Comparison of ENCODE assay signal across 9 mouse cellular contexts in the genomic region with DNA sequence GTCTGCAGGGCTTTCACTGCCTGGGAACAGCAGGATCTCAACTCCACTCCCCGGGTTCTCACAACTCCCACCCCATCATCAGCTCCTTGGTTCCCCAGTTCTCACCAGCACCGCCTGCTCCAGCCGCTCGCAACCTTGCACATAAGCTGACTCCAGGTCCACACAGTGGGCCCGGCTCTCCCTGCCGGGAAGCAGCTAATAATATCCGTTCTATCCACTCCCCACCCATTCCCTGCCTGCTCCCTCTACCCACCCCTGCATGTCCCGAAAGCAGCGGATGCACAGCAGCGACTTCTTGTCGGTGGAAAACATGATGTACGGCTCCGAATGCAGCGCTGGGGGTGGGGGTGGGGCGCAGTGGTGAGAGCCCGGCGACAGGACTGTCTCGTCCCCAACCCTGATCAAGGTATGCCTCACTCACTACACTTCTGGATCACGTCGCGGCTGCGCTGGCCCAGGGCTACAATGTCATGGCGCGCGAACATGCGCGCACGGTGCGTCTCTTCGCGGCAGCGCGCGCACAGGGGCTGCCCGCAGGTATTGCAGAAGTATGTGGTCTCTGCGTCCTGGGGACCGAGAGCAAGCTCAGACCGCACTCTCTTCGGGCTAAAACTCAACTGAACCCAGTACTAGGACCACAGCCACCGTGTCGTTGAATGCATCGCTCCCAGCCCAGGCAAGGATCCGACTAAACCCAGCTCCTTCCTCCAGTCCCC. TPM values are rescaled to one million over a fixed set of nuclear protein-coding genes. Genes with fewer than 3 reads are reported as not detected.
DNase-seq lines count a peak whose midpoint lies in the region; ATAC-seq lines count a peak whose summit lies in the region.
"Had no signal": no experiment of that assay in that cellular context is flagged by ENCODE, and none has a peak within 500 bp of the region (broad histone marks: within the 10 kb centered on the region; RNA-seq: fewer than 3 reads in every experiment).

No protein-coding gene starts in this region.

- H3K9me3 ChIP-seq in neural tube, embryonic 11.5 days (ENCODE audit: control insufficient read depth, low read length), result no peaks in the 10 kb centered on the region
- no peaks in the 10 kb centered on the region for H3K9me3 ChIP-seq in forebrain, embryonic 14.5 days (replicated peaks; ENCODE audit: control insufficient read depth, low read length)
- no peaks in the 10 kb centered on the region for H3K9me3 ChIP-seq in limb, embryonic 15.5 days
- H3K9me3 ChIP-seq in stomach, embryonic 15.5 days, result no peaks in the 10 kb centered on the region

- ATAC-seq in neural tube, embryonic 11.5 days (ENCODE audit: insufficient read depth, low FRiP score, low TSS enrichment), result no peak
- no peak for ATAC-seq in forebrain, embryonic 14.5 days
- no peak for ATAC-seq in limb, embryonic 15.5 days (ENCODE audit: insufficient number of reproducible peaks, low FRiP score, low TSS enrichment, low read depth)
- ATAC-seq in stomach, embryonic 15.5 days (ENCODE audit: insufficient read depth, low FRiP score, low read depth), result no peak

- H3K4me3 ChIP-seq in neural tube, embryonic 11.5 days (ENCODE audit: low read depth, low read length), result peak overlapping the region; percentile 26
- peak overlapping the region; percentile 22 for H3K4me3 ChIP-seq in forebrain, embryonic 14.5 days (ENCODE audit: low read depth, low read length)
- peak overlapping the region; percentile 26 for H3K4me3 ChIP-seq in limb, embryonic 15.5 days
- H3K4me3 ChIP-seq in stomach, embryonic 15.5 days (replicated peaks), result peak overlapping the region; percentile 21

- H3K27ac ChIP-seq in neural tube, embryonic 11.5 days (ENCODE audit: low read depth, low read length), result no peak overlapping the region
- H3K27ac ChIP-seq in forebrain, embryonic 14.5 days (ENCODE audit: low read depth, low read length), result no peak overlapping the region
- H3K27ac ChIP-seq in limb, embryonic 15.5 days, result no peak overlapping the region
- no peak overlapping the region for H3K27ac ChIP-seq in stomach, embryonic 15.5 days

- no peaks in the 10 kb centered on the region for H3K36me3 ChIP-seq in neural tube, embryonic 11.5 days (ENCODE audit: control insufficient read depth, insufficient read depth, low read length)
- H3K36me3 ChIP-seq in forebrain, embryonic 14.5 days (ENCODE audit: control insufficient read depth, insufficient read depth, low read length), result no peaks in the 10 kb centered on the region
- H3K36me3 ChIP-seq in limb, embryonic 15.5 days, result no peaks in the 10 kb centered on the region
- H3K36me3 ChIP-seq in stomach, embryonic 15.5 days, result no peaks in the 10 kb centered on the region

- no peak overlapping the region for H3K9ac ChIP-seq in neural tube, embryonic 11.5 days (ENCODE audit: low read length)
- H3K9ac ChIP-seq in forebrain, embryonic 14.5 days (ENCODE audit: low read length), result 0 out of 2 replicates have a peak overlapping the region, but pooled peaks have one; percentile 25
- no peak overlapping the region for H3K9ac ChIP-seq in limb, embryonic 15.5 days
- H3K9ac ChIP-seq in stomach, embryonic 15.5 days, result no peak overlapping the region

- H3K27me3 ChIP-seq in neural tube, embryonic 11.5 days (ENCODE audit: control insufficient read depth, insufficient read depth, low read length), result peaks cover 75% of the 10 kb centered on the region
- peaks cover 79% of the 10 kb centered on the region for H3K27me3 ChIP-seq in forebrain, embryonic 14.5 days (replicated peaks; ENCODE audit: control insufficient read depth, insufficient read depth, low read length)
- peaks cover 85% of the 10 kb centered on the region for H3K27me3 ChIP-seq in limb, embryonic 15.5 days
- peaks cover 67% of the 10 kb centered on the region for H3K27me3 ChIP-seq in stomach, embryonic 15.5 days (replicated peaks)

- DNase-seq in neural tube, embryonic 11.5 days (ENCODE audit: low spot score), result peak; percentile 31
- DNase-seq in neural tube, embryonic 10.5 days (ENCODE audit: extremely low spot score, low spot score), result no peak
- DNase-seq in forebrain, embryonic 14.5 days (ENCODE audit: low spot score), result no peak
- no peak for DNase-seq in adrenal gland, adult 2 months
- no peak for DNase-seq in cerebellum, postnatal 25 days

- peaks cover 8% of the 10 kb centered on the region for H3K4me1 ChIP-seq in neural tube, embryonic 11.5 days (ENCODE audit: control insufficient read depth, insufficient read depth, low read length)
- H3K4me1 ChIP-seq in forebrain, embryonic 14.5 days (ENCODE audit: control insufficient read depth, insufficient read depth, low read length), result peaks cover 7% of the 10 kb centered on the region
- H3K4me1 ChIP-seq in limb, embryonic 15.5 days, result peaks cover 36% of the 10 kb centered on the region
- H3K4me1 ChIP-seq in stomach, embryonic 15.5 days, result peaks cover 35% of the 10 kb centered on the region

- WGBS in neural tube, embryonic 11.5 days, result under 1% methylated on average over 43 of the region's 43 CpGs
- under 1% methylated on average over 43 of the region's 43 CpGs for WGBS in forebrain, embryonic 14.5 days
- WGBS in limb, embryonic 15.5 days, result under 1% methylated on average over 43 of the region's 43 CpGs
- 2% methylated on average over 43 of the region's 43 CpGs for WGBS in stomach, embryonic 15.5 days

- peak overlapping the region; percentile 38 for H3K4me2 ChIP-seq in neural tube, embryonic 11.5 days (ENCODE audit: low read depth)
- H3K4me2 ChIP-seq in forebrain, embryonic 14.5 days (ENCODE audit: low read length), result peak overlapping the region; percentile 44
- H3K4me2 ChIP-seq in limb, embryonic 15.5 days, result peak overlapping the region; percentile 38
- peak overlapping the region; percentile 48 for H3K4me2 ChIP-seq in stomach, embryonic 15.5 days

RNA-seq across cellular contexts. Expression of gene Rnf207, which starts 3.1 kb away (rescaled TPM):
- polyA plus RNA-seq in neural tube, embryonic 11.5 days (2014; fragmentation: Nextera tagmentation; extraction: Ambion mirVana), result 2.1 and 2.2 TPM in 2 replicates
- 2.4 and 2.5 TPM in 2 replicates for polyA plus RNA-seq in forebrain, embryonic 14.5 days (2014; fragmentation: Nextera tagmentation; extraction: Ambion mirVana)
- polyA plus RNA-seq in limb, embryonic 15.5 days (2015; fragmentation: Nextera tagmentation; extraction: Ambion mirVana), result 0.29 and 0.31 TPM in 2 replicates
- 1.0 TPM in 2 replicates for polyA plus RNA-seq in stomach, embryonic 15.5 days (2015; fragmentation: Nextera tagmentation; extraction: Ambion mirVana)
- total RNA-seq in adrenal gland, adult 2 months (2021), result 1 to 10 TPM in 1 of 2 experiments, under 1 TPM in 1; 0.84 to 1.1 TPM
- 0.26 and 0.67 TPM in 2 replicates for polyA plus RNA-seq in adrenal gland, adult 2 months (2012; rRNA removed)

RNA-seq across cellular contexts. Expression of gene Rpl22, which starts 9.9 kb away (rescaled TPM):
- polyA plus RNA-seq in neural tube, embryonic 11.5 days (2014; fragmentation: Nextera tagmentation; extraction: Ambion mirVana), result 311 and 312 TPM in 2 replicates
- 196 and 235 TPM in 2 replicates for polyA plus RNA-seq in forebrain, embryonic 14.5 days (2014; fragmentation: Nextera tagmentation; extraction: Ambion mirVana)
- 286 and 375 TPM in 2 replicates for polyA plus RNA-seq in limb, embryonic 15.5 days (2015; fragmentation: Nextera tagmentation; extraction: Ambion mirVana)
- polyA plus RNA-seq in stomach, embryonic 15.5 days (2015; fragmentation: Nextera tagmentation; extraction: Ambion mirVana), result 372 and 377 TPM in 2 replicates
- total RNA-seq in adrenal gland, adult 2 months (2021), result 100 to 1,000 TPM; 401 to 498 TPM
- polyA plus RNA-seq in adrenal gland, adult 2 months (2012; rRNA removed), result 12.3 and 12.5 TPM in 2 replicates

RNA-seq across cellular contexts. Expression of gene Icmt, which starts 18.6 kb away (rescaled TPM):
- polyA plus RNA-seq in neural tube, embryonic 11.5 days (2014; fragmentation: Nextera tagmentation; extraction: Ambion mirVana), result 27.1 and 31.3 TPM in 2 replicates
- polyA plus RNA-seq in forebrain, embryonic 14.5 days (2014; fragmentation: Nextera tagmentation; extraction: Ambion mirVana), result 13.2 and 18.2 TPM in 2 replicates
- polyA plus RNA-seq in limb, embryonic 15.5 days (2015; fragmentation: Nextera tagmentation; extraction: Ambion mirVana), result 26.4 and 26.5 TPM in 2 replicates
- polyA plus RNA-seq in stomach, embryonic 15.5 days (2015; fragmentation: Nextera tagmentation; extraction: Ambion mirVana), result 19.1 and 21.4 TPM in 2 replicates
- 10 to 100 TPM; 34.6 to 49.1 TPM for total RNA-seq in adrenal gland, adult 2 months (2021)
- polyA plus RNA-seq in adrenal gland, adult 2 months (2012; rRNA removed), result 39.5 and 48.3 TPM in 2 replicates

RNA-seq across cellular contexts. Expression of gene Chd5, which starts 22.8 kb away (rescaled TPM):
- 0.20 and 0.31 TPM in 2 replicates for polyA plus RNA-seq in neural tube, embryonic 11.5 days (2014; fragmentation: Nextera tagmentation; extraction: Ambion mirVana)
- 15.6 and 18.6 TPM in 2 replicates for polyA plus RNA-seq in forebrain, embryonic 14.5 days (2014; fragmentation: Nextera tagmentation; extraction: Ambion mirVana)
- polyA plus RNA-seq in limb, embryonic 15.5 days (2015; fragmentation: Nextera tagmentation; extraction: Ambion mirVana), result 0.29 and 0.63 TPM in 2 replicates
- polyA plus RNA-seq in stomach, embryonic 15.5 days (2015; fragmentation: Nextera tagmentation; extraction: Ambion mirVana), result 1.4 and 1.5 TPM in 2 replicates
- total RNA-seq in adrenal gland, adult 2 months (2021), result 1 to 10 TPM; 5.0 to 7.9 TPM
- 3.0 and 3.5 TPM in 2 replicates for polyA plus RNA-seq in adrenal gland, adult 2 months (2012; rRNA removed)

RNA-seq across cellular contexts. Expression of gene Hes3, which starts 24.2 kb away (rescaled TPM):
- 1.6 and 2.3 TPM in 2 replicates for polyA plus RNA-seq in neural tube, embryonic 11.5 days (2014; fragmentation: Nextera tagmentation; extraction: Ambion mirVana)
- not detected in 2 replicates for polyA plus RNA-seq in forebrain, embryonic 14.5 days (2014; fragmentation: Nextera tagmentation; extraction: Ambion mirVana)
- polyA plus RNA-seq in limb, embryonic 15.5 days (2015; fragmentation: Nextera tagmentation; extraction: Ambion mirVana), result not detected in 2 replicates
- polyA plus RNA-seq in stomach, embryonic 15.5 days (2015; fragmentation: Nextera tagmentation; extraction: Ambion mirVana), result 0.09 TPM in 1 of 2 replicates, not detected in the other
- total RNA-seq in adrenal gland, adult 2 months (2021), result not detected
- 0.30 TPM in 1 of 2 replicates, not detected in the other for polyA plus RNA-seq in adrenal gland, adult 2 months (2012; rRNA removed)
- total RNA-seq: adrenal gland, adult 18-20 months; heart, adult 18-20 months had no signal

Comparison
In these comparisons a context has a peak if more than half of its experiments do, and no peak if none do; other contexts are left out.
1. RNA of gene Rpl22, which starts 9.9 kb away (polyA plus RNA-seq): 372 to 377 TPM in stomach, embryonic 15.5 days, 286 to 375 TPM in limb, embryonic 15.5 days, 311 to 312 TPM in neural tube, embryonic 11.5 days and 196 to 235 TPM in forebrain, embryonic 14.5 days; 12.3 to 12.5 TPM in adrenal gland, adult 2 months; every median in the first group is over 10 times any median in the second.
2. Peak in every context shown above with its lines, with median percentiles within 50 percentile points of each other: H3K4me2 ChIP-seq and H3K4me3 ChIP-seq.